Mouse (Mus musculus) heart, embryonic 16.5 days (tissue): ENCODE measurements around the gene Cpne9. TPM values are rescaled to one million over a fixed set of nuclear protein-coding genes. Genes with fewer than 3 reads are reported as not detected.
A peak's percentile ranks its signal among the peaks of the same experiment; 100 is the strongest.
"Not testable (repeated sequence)": the region's sequence is repeated elsewhere in the genome, so short reads cannot be mapped to it uniquely, and the experiment has no call there.

Experiments used
- ATAC-seq: fragments of 200-750 bp; cut with Nextera tagmentation; replicated peaks from 2 replicates; pipeline ENCODE4 v1.8.0; 2017; ENCODE audit warnings: moderate number of reproducible peaks; ENCODE audit not compliant: insufficient read depth, low FRiP score; ENCODE audit errors: extremely low read depth
- H3K27ac ChIP-seq: fragments of 300-500 bp; sonication (generic); 2 replicates; pipeline ENCODE4 v1.5.1; 2014; ENCODE audit warnings: mild to moderate bottlenecking, low read length, control low read depth, moderate library complexity
- H3K27me3 ChIP-seq: fragments of 300-500 bp; sonication (generic); 2 replicates; pipeline ENCODE4 v1.6.1; 2014; ENCODE audit warnings: low read length, mixed read lengths; ENCODE audit not compliant: control insufficient read depth, insufficient read depth
- H3K36me3 ChIP-seq: fragments of 300-500 bp; sonication (generic); 2 replicates; pipeline ENCODE4 v1.6.1; 2014; ENCODE audit not compliant: control insufficient read depth, insufficient read depth
- H3K4me1 ChIP-seq: fragments of 300-500 bp; sonication (generic); 2 replicates; pipeline ENCODE4 v1.6.1; 2014; ENCODE audit warnings: low read length, mixed read lengths; ENCODE audit not compliant: control insufficient read depth, insufficient read depth
- H3K4me2 ChIP-seq: fragments of 300-500 bp; sonication (generic); 2 replicates; pipeline ENCODE4 v1.6.1; 2014; ENCODE audit warnings: low read depth, mild to moderate bottlenecking, control low read depth, low read length
- H3K4me3 ChIP-seq: fragments of 300-500 bp; sonication (generic); 2 replicates; pipeline ENCODE4 v1.5.1; 2014; ENCODE audit warnings: mild to moderate bottlenecking, control low read depth, low read length
- H3K9ac ChIP-seq: fragments of 300-500 bp; sonication (generic); 2 replicates; pipeline ENCODE4 v1.6.1; 2014; ENCODE audit warnings: low read length, control low read depth
- H3K9me3 ChIP-seq: fragments of 300-500 bp; sonication (generic); replicated peaks from 2 replicates; pipeline ENCODE4 v1.6.1; 2016; ENCODE audit warnings: low read length; ENCODE audit not compliant: control insufficient read depth
- WGBS: fragments of 180-500 bp; shearing (Covaris S2); extraction: QIAGEN DNeasy Blood & Tissue Kit; methylation state at CpG from one replicate; pipeline ENCODE4 v1.1.7; 2014; 5-methylcytosine and 5-hydroxymethylcytosine counted together
- polyA plus RNA-seq: library from polyadenylated mRNA; unstranded; fragments of >200 nt; fragmentation: Nextera tagmentation; extraction: Ambion mirVana; gene quantifications from 2 replicates; pipeline ENCODE4 v1.2.1, GENCODE M21; 2015

Cpne9 gene
- polyA plus RNA-seq, 1 experiment from 2014 or later, result 0.11 TPM

DNA sequence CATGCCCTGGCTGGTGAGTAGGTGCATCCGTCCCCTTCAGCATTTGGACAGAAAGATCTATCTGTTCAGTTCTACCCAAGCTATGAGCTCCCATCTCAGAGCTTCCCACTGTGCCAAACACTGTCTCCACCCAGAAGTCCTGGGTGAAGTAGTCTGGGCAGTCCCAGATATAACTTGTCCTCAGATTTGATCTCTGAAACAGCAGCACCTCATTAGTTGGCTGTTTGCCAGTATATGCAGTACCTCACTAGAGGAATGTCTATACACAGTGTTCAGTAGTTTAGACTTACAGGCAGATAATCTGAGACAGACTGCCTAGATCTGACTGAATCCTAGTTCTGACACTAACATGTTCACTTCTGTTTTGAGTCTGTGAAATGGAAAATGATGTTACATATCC lies 47.3 kb downstream of the Cpne9 start:
- no peak for ATAC-seq
- no peaks in the 10 kb centered on the region for H3K27me3 ChIP-seq
- H3K9me3 ChIP-seq, result no peaks in the 10 kb centered on the region
- no peak overlapping the region for H3K9ac ChIP-seq
- H3K4me2 ChIP-seq, result no peak overlapping the region
- H3K4me3 ChIP-seq, result no peak overlapping the region
- peaks cover 21% of the 10 kb centered on the region for H3K4me1 ChIP-seq
- H3K36me3 ChIP-seq, result peaks cover 11% of the 10 kb centered on the region
- H3K27ac ChIP-seq, result no peak overlapping the region
- 77% methylated on average over 1 of the region's 1 CpGs for WGBS

DNA sequence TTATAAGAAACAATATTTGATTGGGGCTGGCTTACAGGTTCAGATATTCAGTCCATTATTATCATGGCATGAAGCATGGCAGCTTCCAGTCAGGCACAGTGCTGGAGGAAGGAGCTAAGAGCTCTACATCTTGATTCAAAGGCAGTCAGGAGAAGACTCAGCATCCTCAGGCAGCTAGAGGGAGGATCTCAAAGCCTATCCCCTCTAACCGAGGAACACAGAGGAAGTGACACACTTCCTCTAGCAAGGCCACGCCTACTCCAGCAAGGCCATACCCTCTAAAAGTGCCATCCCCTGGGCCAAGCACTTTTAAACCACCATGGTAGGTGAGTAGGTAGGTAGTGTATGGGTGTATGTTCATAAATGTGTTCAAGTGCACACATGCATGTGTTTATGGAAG lies 48.4 kb downstream of the Cpne9 start:
- Histone ChIP-seq H3K9ac (no peak overlapping the region), H3K4me3 (no peak overlapping the region), H3K27me3 (no peaks in the 10 kb centered on the region), H3K9me3 (no peaks in the 10 kb centered on the region), H3K27ac (no peak overlapping the region), H3K4me2 (no peak overlapping the region), H3K36me3 (peaks cover 18% of the 10 kb centered on the region), H3K4me1 (peaks cover 18% of the 10 kb centered on the region)
- no peak for ATAC-seq
- 39% methylated on average over 2 of the region's 2 CpGs for WGBS

DNA sequence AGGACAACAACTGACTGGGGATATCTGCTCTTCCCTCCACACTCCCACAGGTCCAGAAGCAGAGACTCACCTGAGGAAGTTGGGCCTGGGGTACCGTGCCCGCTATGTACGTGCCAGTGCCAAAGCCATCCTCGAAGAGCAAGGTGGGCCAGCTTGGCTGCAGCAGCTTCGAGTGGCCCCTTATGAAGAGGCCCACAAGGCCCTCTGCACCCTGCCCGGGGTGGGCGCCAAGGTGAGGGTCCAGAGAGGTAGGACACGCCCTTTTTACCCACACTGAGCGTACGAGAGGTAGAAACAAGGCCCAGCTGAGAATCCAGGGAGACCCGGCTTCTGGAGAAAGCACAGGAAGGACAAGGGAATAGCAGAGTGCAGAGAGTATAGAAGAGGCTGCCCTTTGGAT lies 49.6 kb downstream of the Cpne9 start:
- ATAC-seq, result no peak
- Histone ChIP-seq H3K4me3 (no peak overlapping the region), H3K9me3 (no peaks in the 10 kb centered on the region), H3K4me1 (peaks cover 11% of the 10 kb centered on the region), H3K27ac (no peak overlapping the region), H3K27me3 (no peaks in the 10 kb centered on the region), H3K4me2 (no peak overlapping the region), H3K36me3 (peaks cover 28% of the 10 kb centered on the region), H3K9ac (no peak overlapping the region)
- WGBS, result 93% methylated on average over 11 of the region's 11 CpGs

DNA sequence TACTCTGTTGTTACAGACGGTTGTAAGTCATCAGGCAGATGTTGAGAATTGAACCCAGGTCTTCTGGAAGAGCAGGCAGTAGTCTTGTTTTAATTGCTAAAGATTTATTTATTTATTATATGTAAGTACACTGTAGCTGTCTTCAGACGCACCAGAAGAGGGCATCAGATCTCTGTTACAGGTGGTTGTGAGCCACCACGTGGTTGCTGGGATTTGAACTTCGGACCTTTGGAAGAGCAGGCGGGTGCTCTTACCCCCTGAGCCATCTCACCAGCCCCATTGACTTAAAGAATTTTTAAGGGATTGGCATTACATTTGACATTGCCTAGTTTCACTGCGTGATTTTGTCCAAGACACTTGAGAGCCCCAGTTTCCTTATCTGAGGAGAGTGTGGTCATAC lies 50.6 kb downstream of the Cpne9 start:
- peaks cover 18% of the 10 kb centered on the region for H3K4me1 ChIP-seq
- H3K4me3 ChIP-seq, H3K27me3 ChIP-seq, H3K9ac ChIP-seq, ATAC-seq, H3K9me3 ChIP-seq: not testable (repeated sequence)
- H3K36me3 ChIP-seq, result peaks cover 30% of the 10 kb centered on the region
- H3K27ac ChIP-seq, result peak overlapping the region; percentile 80
- 62% methylated on average over 6 of the region's 6 CpGs for WGBS
- H3K4me2 ChIP-seq, result peak overlapping the region; percentile 29; the same call in 1 of the 2 replicates

DNA sequence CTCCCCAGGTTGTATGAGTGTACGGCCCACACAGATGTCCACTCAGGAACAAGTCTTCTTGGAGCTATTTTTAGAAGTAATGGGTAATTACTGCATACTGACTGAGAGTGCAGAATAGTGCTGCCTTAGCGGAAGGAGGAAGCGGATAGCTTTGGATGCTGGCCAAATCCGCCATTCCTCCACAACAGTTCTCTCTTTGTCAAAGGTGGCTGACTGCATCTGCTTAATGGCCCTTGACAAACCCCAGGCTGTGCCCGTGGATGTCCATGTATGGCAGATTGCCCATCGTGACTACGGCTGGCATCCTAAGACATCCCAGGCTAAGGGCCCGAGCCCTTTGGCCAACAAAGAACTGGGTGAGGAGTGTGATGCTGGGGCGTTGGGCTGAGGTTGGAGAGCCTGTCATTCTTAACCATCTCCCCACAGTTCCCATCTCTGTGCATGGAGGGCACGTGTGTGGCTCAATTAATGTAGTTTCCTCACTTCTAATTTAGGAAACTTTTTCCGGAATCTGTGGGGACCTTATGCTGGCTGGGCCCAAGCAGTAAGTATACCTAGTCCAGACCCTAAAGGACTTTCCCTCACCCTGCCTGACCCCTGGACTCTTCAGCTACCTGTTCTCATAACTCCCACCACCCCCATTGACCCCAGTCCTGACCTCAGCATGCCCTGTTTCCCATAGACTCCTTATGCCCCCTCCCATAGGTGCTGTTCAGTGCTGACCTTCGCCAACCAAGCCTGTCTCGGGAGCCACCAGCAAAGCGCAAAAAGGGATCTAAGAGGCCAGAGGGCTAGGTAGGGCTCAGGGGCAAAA lies 51.2 kb downstream of the Cpne9 start:
- ATAC-seq, result peak; percentile 47; the same call in 1 of the 2 replicates
- Histone ChIP-seq H3K36me3 (peaks cover 36% of the 10 kb centered on the region), H3K9ac (peak overlapping the region; percentile 35; the same call in 1 of the 2 replicates), H3K4me3 (no peak overlapping the region), H3K9me3 (no peaks in the 10 kb centered on the region), H3K27ac (peak overlapping the region; percentile 80), H3K4me2 (peak overlapping the region; percentile 29; the same call in 1 of the 2 replicates), H3K4me1 (peaks cover 18% of the 10 kb centered on the region), H3K27me3 (no peaks in the 10 kb centered on the region)
- 39% methylated on average over 14 of the region's 14 CpGs for WGBS

DNA sequence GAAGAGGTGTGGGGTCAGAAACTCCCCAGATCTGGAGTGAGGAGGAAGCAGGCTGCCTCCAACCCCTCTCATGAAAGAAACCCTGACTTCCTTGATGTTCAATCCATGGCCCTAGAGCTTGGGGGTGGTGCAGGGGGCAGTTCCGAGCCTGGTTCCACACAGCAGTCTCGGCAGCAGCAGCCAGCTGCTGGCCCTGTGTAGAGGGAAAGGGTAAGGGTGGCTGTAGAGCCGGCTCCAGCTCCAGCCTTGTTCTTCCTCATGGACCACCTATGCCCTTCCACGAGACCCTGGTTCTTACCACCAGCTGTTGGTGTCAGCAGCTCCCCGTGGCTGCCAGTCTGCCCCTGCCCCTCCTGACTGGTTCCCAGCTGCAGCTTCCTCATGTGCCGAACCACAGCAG lies 52.1 kb downstream of the Cpne9 start:
- Histone ChIP-seq H3K36me3 (peaks cover 42% of the 10 kb centered on the region), H3K9me3 (no peaks in the 10 kb centered on the region), H3K4me3 (no peak overlapping the region), H3K27ac (no peak overlapping the region), H3K4me1 (peaks cover 18% of the 10 kb centered on the region), H3K27me3 (no peaks in the 10 kb centered on the region), H3K9ac (no peak overlapping the region), H3K4me2 (no peak overlapping the region)
- ATAC-seq, result no peak
- 81% methylated on average over 6 of the region's 6 CpGs for WGBS

DNA sequence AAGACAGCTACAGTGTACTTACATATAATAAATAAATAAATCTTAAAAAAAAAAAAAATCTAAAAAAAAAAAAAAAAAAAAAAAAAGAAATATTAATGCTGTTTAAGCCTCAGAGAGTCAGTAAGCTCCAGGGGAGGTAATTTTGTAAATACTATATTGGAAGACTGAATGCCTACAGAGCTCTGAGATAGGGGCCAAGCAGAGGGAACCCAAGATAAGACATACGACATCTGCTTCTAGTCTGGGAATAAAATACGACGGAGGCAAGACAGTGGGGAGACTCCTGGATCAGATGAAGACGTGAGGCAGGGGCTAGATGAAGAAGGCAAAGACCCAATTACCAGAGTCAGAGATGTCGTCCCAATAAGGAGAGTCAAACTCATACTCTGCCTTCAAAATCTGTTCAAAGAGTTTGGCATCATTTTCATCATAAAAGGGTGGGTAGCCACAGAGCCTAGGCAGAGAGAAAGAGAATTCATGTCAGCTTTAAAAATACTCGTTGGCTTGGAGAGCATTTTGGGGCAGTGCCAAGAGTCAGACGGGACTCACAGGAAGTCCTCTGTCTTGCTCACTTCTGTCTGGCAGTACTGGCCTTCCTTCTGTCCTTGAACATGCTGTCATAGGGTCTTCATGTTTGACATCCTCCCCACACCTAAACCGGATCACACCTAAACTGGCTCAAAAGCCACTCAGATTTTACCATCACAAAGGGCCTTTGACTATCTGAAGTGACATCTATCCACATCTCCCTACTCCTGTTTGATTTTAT lies 54.9 kb downstream of the Cpne9 start:
- Histone ChIP-seq H3K36me3 (peaks cover 48% of the 10 kb centered on the region), H3K27ac (peak overlapping the region; percentile 65), H3K4me3 (no peak overlapping the region), H3K4me1 (peaks cover 24% of the 10 kb centered on the region), H3K4me2 (no peak overlapping the region), H3K27me3 (no peaks in the 10 kb centered on the region), H3K9me3 (no peaks in the 10 kb centered on the region), H3K9ac (no peak overlapping the region)
- ATAC-seq, result peak; percentile 25; the same call in 1 of the 2 replicates
- WGBS, result 42% methylated on average over 8 of the region's 8 CpGs

DNA sequence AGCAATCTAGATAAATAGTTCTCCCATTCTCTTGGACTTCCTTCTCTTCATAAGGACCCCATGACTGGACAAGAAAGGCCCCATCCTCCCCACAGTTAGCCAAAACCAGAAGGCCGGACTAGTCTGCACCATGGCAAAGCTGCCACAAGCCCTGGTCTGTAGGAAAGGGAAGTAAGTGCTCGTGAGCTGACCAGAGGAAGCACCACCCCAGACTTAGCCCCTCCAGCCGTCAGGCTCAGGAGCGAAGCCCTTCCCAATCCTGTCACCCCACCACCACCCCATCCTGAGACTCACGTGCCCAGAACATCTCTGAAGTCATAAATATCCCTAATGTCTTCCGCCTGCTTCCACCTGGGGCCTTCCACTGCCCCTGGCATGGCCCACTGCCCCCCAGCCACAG lies 59.5 kb downstream of the Cpne9 start:
- ATAC-seq, result no peak
- Histone ChIP-seq H3K4me3 (no peak overlapping the region), H3K9me3 (no peaks in the 10 kb centered on the region), H3K4me1 (peaks cover 36% of the 10 kb centered on the region), H3K36me3 (peaks cover 24% of the 10 kb centered on the region), H3K9ac (peak overlapping the region; percentile 53; the same call in 1 of the 2 replicates), H3K27me3 (no peaks in the 10 kb centered on the region), H3K4me2 (peak overlapping the region; percentile 87; the same call in 1 of the 2 replicates), H3K27ac (0 out of 2 replicates have a peak overlapping the region, but pooled peaks have one; percentile 32)
- WGBS, result 76% methylated on average over 6 of the region's 6 CpGs

DNA sequence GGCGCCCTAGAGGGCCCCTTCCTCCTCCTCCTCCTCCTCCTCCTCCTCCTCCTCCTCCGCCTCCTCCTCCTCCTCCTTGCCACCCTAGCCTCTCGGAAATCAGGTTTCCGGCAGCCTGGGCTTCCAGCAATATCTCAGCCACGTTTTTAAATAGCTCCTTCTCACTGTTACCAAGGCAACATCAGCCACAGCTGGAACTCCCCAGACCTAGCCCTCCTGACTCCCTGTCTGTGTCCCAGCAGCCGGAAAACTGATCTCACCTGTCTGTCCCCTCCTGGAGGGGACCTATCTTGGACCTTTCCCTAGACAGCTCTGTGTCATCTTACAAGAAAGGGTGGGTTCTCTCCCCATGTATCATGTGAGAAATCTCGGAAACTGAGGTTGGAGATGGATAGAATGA lies 60.2 kb downstream of the Cpne9 start:
- Histone ChIP-seq H3K27me3 (no peaks in the 10 kb centered on the region), H3K36me3 (peaks cover 24% of the 10 kb centered on the region), H3K9ac (peak overlapping the region; percentile 22; the same call in 1 of the 2 replicates), H3K27ac (peak overlapping the region; percentile 45), H3K4me1 (peaks cover 32% of the 10 kb centered on the region), H3K4me3 (peak overlapping the region; percentile 87), H3K4me2 (peak overlapping the region; percentile 87), H3K9me3 (no peaks in the 10 kb centered on the region)
- peak; percentile 10; the same call in 1 of the 2 replicates for ATAC-seq
- 24% methylated on average over 5 of the region's 7 CpGs for WGBS
